Mouse (Mus musculus): ENCODE measurements around the gene Dnase1l1. TPM values are rescaled to one million over a fixed set of nuclear protein-coding genes. Genes with fewer than 3 reads are reported as not detected.

The Dnase1l1 gene
- polyA plus RNA-seq, 1 experiment from 2014 or later = 5.0 TPM

Small RNAs within 50 kb of the gene (microRNA-seq; reads per million reads assigned to microRNA genes)
- gene Mir7091 (not detected), gene Mir7092 (not detected)

Other genes starting within 250 kb of the Dnase1l1 start
- not detected in 2 replicates for gene Opn1mw, start 154.9 kb downstream of the Dnase1l1 start, polyA plus RNA-seq (2016; fragmentation: Nextera tagmentation; extraction: Ambion mirVana)
- gene Mecp2, start 147.0 kb downstream of the Dnase1l1 start, polyA plus RNA-seq (2016; fragmentation: Nextera tagmentation; extraction: Ambion mirVana) = 13.8 and 14.0 TPM in 2 replicates
- not detected in 2 replicates for gene Tex28, start 114.5 kb downstream of the Dnase1l1 start, polyA plus RNA-seq (2016; fragmentation: Nextera tagmentation; extraction: Ambion mirVana)
- 0.05 and 0.06 TPM in 2 replicates for gene Tktl1, start 105.1 kb downstream of the Dnase1l1 start, polyA plus RNA-seq (2016; fragmentation: Nextera tagmentation; extraction: Ambion mirVana)
- gene Flna, start 32.5 kb downstream of the Dnase1l1 start, polyA plus RNA-seq (2016; fragmentation: Nextera tagmentation; extraction: Ambion mirVana) = 273 and 333 TPM in 2 replicates
- gene Emd, start 27.6 kb downstream of the Dnase1l1 start, polyA plus RNA-seq (2016; fragmentation: Nextera tagmentation; extraction: Ambion mirVana) = 25.2 and 29.8 TPM in 2 replicates
- 862 and 901 TPM in 2 replicates for gene Rpl10, start 11.5 kb downstream of the Dnase1l1 start, polyA plus RNA-seq (2016; fragmentation: Nextera tagmentation; extraction: Ambion mirVana)
- 69.0 and 80.5 TPM in 2 replicates for gene Taz, start 425 bp downstream of the Dnase1l1 start, polyA plus RNA-seq (2016; fragmentation: Nextera tagmentation; extraction: Ambion mirVana)
- 80.1 and 90.7 TPM in 2 replicates for gene Atp6ap1, start 14.8 kb upstream of the Dnase1l1 start, polyA plus RNA-seq (2016; fragmentation: Nextera tagmentation; extraction: Ambion mirVana)
- 154 and 206 TPM in 2 replicates for gene Gdi1, start 22.7 kb upstream of the Dnase1l1 start, polyA plus RNA-seq (2016; fragmentation: Nextera tagmentation; extraction: Ambion mirVana)
- gene Fam50a, start 30.7 kb upstream of the Dnase1l1 start, polyA plus RNA-seq (2016; fragmentation: Nextera tagmentation; extraction: Ambion mirVana) = 55.3 and 62.7 TPM in 2 replicates
- 14.4 and 17.1 TPM in 2 replicates for gene Plxna3, start 46.7 kb upstream of the Dnase1l1 start, polyA plus RNA-seq (2016; fragmentation: Nextera tagmentation; extraction: Ambion mirVana)
- 113 and 125 TPM in 2 replicates for gene Lage3, start 71.3 kb upstream of the Dnase1l1 start, polyA plus RNA-seq (2016; fragmentation: Nextera tagmentation; extraction: Ambion mirVana)
- gene Ubl4a, start 90.9 kb upstream of the Dnase1l1 start, polyA plus RNA-seq (2016; fragmentation: Nextera tagmentation; extraction: Ambion mirVana) = 57.7 and 59.8 TPM in 2 replicates
- gene Slc10a3, start 91.0 kb upstream of the Dnase1l1 start, polyA plus RNA-seq (2016; fragmentation: Nextera tagmentation; extraction: Ambion mirVana) = 12.2 and 13.2 TPM in 2 replicates
- gene Fam3a, start 110.9 kb upstream of the Dnase1l1 start, polyA plus RNA-seq (2016; fragmentation: Nextera tagmentation; extraction: Ambion mirVana) = 24.0 and 28.4 TPM in 2 replicates
- 16.7 and 17.8 TPM in 2 replicates for gene Ikbkg, start 111.0 kb upstream of the Dnase1l1 start, polyA plus RNA-seq (2016; fragmentation: Nextera tagmentation; extraction: Ambion mirVana)
- gene G6pdx, start 146.9 kb upstream of the Dnase1l1 start, polyA plus RNA-seq (2016; fragmentation: Nextera tagmentation; extraction: Ambion mirVana) = 53.8 and 54.9 TPM in 2 replicates
- gene Gm6880, start 199.1 kb upstream of the Dnase1l1 start, polyA plus RNA-seq (2016; fragmentation: Nextera tagmentation; extraction: Ambion mirVana) = not detected in 2 replicates

Measured in limb, embryonic 10.5 days (tissue).